Mouse (Mus musculus): ENCODE measurements around the gene Gls2. TPM values are rescaled to one million over a fixed set of nuclear protein-coding genes. Genes with fewer than 3 reads are reported as not detected.

The Gls2 gene
- total and polyA plus RNA-seq, 2 experiments from 2014 or later = 0.33 TPM; not detected in 1

- Histone ChIP-seq H3K27ac (ENCODE audit: low read depth) (no peak overlapping the region), H3K9me3 (replicated peaks; ENCODE audit: control insufficient read depth, low read length) (no peaks in the 10 kb centered on the region), H3K27me3 (ENCODE audit: control insufficient read depth, insufficient read depth, low read length) (no peaks in the 10 kb centered on the region), H3K4me3 (ENCODE audit: low read depth, low read length) (no peak overlapping the region), H3K4me2 (ENCODE audit: low read depth, low read length) (no peak overlapping the region), H3K9ac (replicated peaks; ENCODE audit: low read depth, low read length) (no peak overlapping the region), H3K4me1 (ENCODE audit: control insufficient read depth, insufficient read depth) (peaks cover 10% of the 10 kb centered on the region), H3K36me3 (replicated peaks; ENCODE audit: control insufficient read depth, insufficient read depth, low read length) (no peaks in the 10 kb centered on the region)
- TF ChIP-seq CTCF (IDR thresholded peaks at IDR 0.05; ENCODE audit: low read depth) = no peak
- no peak for TF ChIP-seq EP300 (IDR thresholded peaks at IDR 0.05; ENCODE audit: low read depth)
- no peak for ATAC-seq (ENCODE audit: insufficient read depth, low read depth)
- DNase-seq (ENCODE audit: low spot score) = no peak
- WGBS = 72% methylated on average over 5 of the region's 5 CpGs
Measured at GRCm38 (mm10) chr10:128214981-128215380, 20.7 kb downstream of the Gls2 start.

GRCm38 (mm10) chr10:128218387-128219117, 24.3 kb downstream of the Gls2 start:
- 88% methylated on average over 18 of the region's 18 CpGs for whole genome bisulfite sequencing
- ATAC-seq (ENCODE audit: insufficient read depth, low read depth) = no peak
- no peaks in the 10 kb centered on the region for H3K4me1 ChIP-seq (ENCODE audit: control insufficient read depth, insufficient read depth)
- no peak overlapping the region for H3K9ac ChIP-seq (replicated peaks; ENCODE audit: low read depth, low read length)
- H3K9me3 ChIP-seq (replicated peaks; ENCODE audit: control insufficient read depth, low read length) = no peaks in the 10 kb centered on the region
- no peak for DNase-seq (ENCODE audit: low spot score)
- H3K36me3 ChIP-seq (replicated peaks; ENCODE audit: control insufficient read depth, insufficient read depth, low read length) = no peaks in the 10 kb centered on the region
- no peak for TF ChIP-seq EP300 (IDR thresholded peaks at IDR 0.05; ENCODE audit: low read depth)
- TF ChIP-seq CTCF (IDR thresholded peaks at IDR 0.05; ENCODE audit: low read depth) = no peak
- no peak overlapping the region for H3K4me3 ChIP-seq (ENCODE audit: low read depth, low read length)
- no peak overlapping the region for H3K27ac ChIP-seq (ENCODE audit: low read depth)
- H3K27me3 ChIP-seq (ENCODE audit: control insufficient read depth, insufficient read depth, low read length) = no peaks in the 10 kb centered on the region
- H3K4me2 ChIP-seq (ENCODE audit: low read depth, low read length) = no peak overlapping the region

- ATAC-seq (ENCODE audit: insufficient read depth, low read depth) (no peak), DNase-seq (ENCODE audit: low spot score) (no peak)
- Histone ChIP-seq H3K9me3 (replicated peaks; ENCODE audit: control insufficient read depth, low read length) (no peaks in the 10 kb centered on the region), H3K27me3 (ENCODE audit: control insufficient read depth, insufficient read depth, low read length) (no peaks in the 10 kb centered on the region), H3K4me3 (ENCODE audit: low read depth, low read length) (no peak overlapping the region), H3K36me3 (replicated peaks; ENCODE audit: control insufficient read depth, insufficient read depth, low read length) (no peaks in the 10 kb centered on the region), H3K4me1 (ENCODE audit: control insufficient read depth, insufficient read depth) (no peaks in the 10 kb centered on the region), H3K27ac (ENCODE audit: low read depth) (no peak overlapping the region), H3K9ac (replicated peaks; ENCODE audit: low read depth, low read length) (no peak overlapping the region), H3K4me2 (ENCODE audit: low read depth, low read length) (no peak overlapping the region)
- TF ChIP-seq CTCF (IDR thresholded peaks at IDR 0.05; ENCODE audit: low read depth) (no peak), EP300 (IDR thresholded peaks at IDR 0.05; ENCODE audit: low read depth) (no peak)
- WGBS = 50% methylated on average over 16 of the region's 16 CpGs
Measured at GRCm38 (mm10) chr10:128221533-128222286, 27.5 kb downstream of the Gls2 start.

GRCm38 (mm10) chr10:128225064-128225463, 30.8 kb downstream of the Gls2 start:
- Histone ChIP-seq H3K9me3 (replicated peaks; ENCODE audit: control insufficient read depth, low read length) (no peaks in the 10 kb centered on the region), H3K36me3 (replicated peaks; ENCODE audit: control insufficient read depth, insufficient read depth, low read length) (no peaks in the 10 kb centered on the region), H3K4me2 (ENCODE audit: low read depth, low read length) (no peak overlapping the region), H3K27ac (ENCODE audit: low read depth) (no peak overlapping the region), H3K27me3 (ENCODE audit: control insufficient read depth, insufficient read depth, low read length) (no peaks in the 10 kb centered on the region), H3K4me1 (ENCODE audit: control insufficient read depth, insufficient read depth) (no peaks in the 10 kb centered on the region), H3K9ac (replicated peaks; ENCODE audit: low read depth, low read length) (no peak overlapping the region), H3K4me3 (ENCODE audit: low read depth, low read length) (no peak overlapping the region)
- ATAC-seq (ENCODE audit: insufficient read depth, low read depth) = no peak
- no peak for DNase-seq (ENCODE audit: low spot score)
- TF ChIP-seq CTCF (IDR thresholded peaks at IDR 0.05; ENCODE audit: low read depth) = no peak
- TF ChIP-seq EP300 (IDR thresholded peaks at IDR 0.05; ENCODE audit: low read depth) = no peak
- WGBS = 47% methylated on average over 5 of the region's 5 CpGs

GRCm38 (mm10) chr10:128225538-128225937, 31.3 kb downstream of the Gls2 start, which contains the start of gene Mip:
Gene Mip (plus strand): TSS chr10:128225838.
- no peak within 1 kb of the TSS for H3K4me3 ChIP-seq (ENCODE audit: low read depth, low read length)
- TF ChIP-seq EP300 (IDR thresholded peaks at IDR 0.05; ENCODE audit: low read depth) (no peak), CTCF (IDR thresholded peaks at IDR 0.05; ENCODE audit: low read depth) (no peak)
- H3K27me3 ChIP-seq (ENCODE audit: control insufficient read depth, insufficient read depth, low read length) = no peaks in the 10 kb centered on the region
- H3K9me3 ChIP-seq (replicated peaks; ENCODE audit: control insufficient read depth, low read length) = no peaks in the 10 kb centered on the region
- H3K9ac ChIP-seq (replicated peaks; ENCODE audit: low read depth, low read length) = no peak within 1 kb of the TSS
- H3K4me1 ChIP-seq (ENCODE audit: control insufficient read depth, insufficient read depth) = no peaks in the 10 kb centered on the region
- WGBS = 62% methylated on average over 4 of the region's 4 CpGs
- no peak within 1 kb of the TSS for H3K4me2 ChIP-seq (ENCODE audit: low read depth, low read length)
- no peaks in the 10 kb centered on the region for H3K36me3 ChIP-seq (replicated peaks; ENCODE audit: control insufficient read depth, insufficient read depth, low read length)
- DNase-seq (ENCODE audit: low spot score) = no peak
- no peak for ATAC-seq (ENCODE audit: insufficient read depth, low read depth)
- no peak within 1 kb of the TSS for H3K27ac ChIP-seq (ENCODE audit: low read depth)

Data from heart, postnatal 0 days (tissue).